Mouse (Mus musculus): ENCODE results near the gene Cxadr.
"Not testable (repeated sequence)": the region's sequence is repeated elsewhere in the genome, so short reads cannot be mapped to it uniquely, and the experiment has no call there.

Cxadr gene

GRCm38 (mm10) chr16:78364554-78364953 is 63.3 kb downstream of the Cxadr start:
- DNase-seq (ENCODE audit: low read depth), result not testable (repeated sequence)

GRCm38 (mm10) chr16:78371491-78372046 is 70.3 kb downstream of the Cxadr start:
- DNase-seq (ENCODE audit: low read depth), result peak; percentile 22

GRCm38 (mm10) chr16:78372786-78373185 is 71.5 kb downstream of the Cxadr start:
- no peak for DNase-seq (ENCODE audit: low read depth)

- DNase-seq (ENCODE audit: low read depth), result no peak
These were observed 72.5 kb downstream of the Cxadr start for GRCm38 (mm10) chr16:78373743-78374142.

GRCm38 (mm10) chr16:78375222-78375621 is 73.9 kb downstream of the Cxadr start:
- no peak for DNase-seq (ENCODE audit: low read depth)

GRCm38 (mm10) chr16:78375821-78376691 is 74.8 kb downstream of the Cxadr start:
- DNase-seq (ENCODE audit: low read depth), result peak; percentile 56

GRCm38 (mm10) chr16:78376745-78377570 is 75.7 kb downstream of the Cxadr start, which contains the start of gene Btg3:
Gene Btg3, minus strand, starts transcription at chr16:78377192.
- DNase-seq (ENCODE audit: low read depth), result peak; percentile 79

GRCm38 (mm10) chr16:78378493-78378892 is 77.2 kb downstream of the Cxadr start:
- DNase-seq (ENCODE audit: low read depth), result no peak

GRCm38 (mm10) chr16:78389122-78389521 is 87.8 kb downstream of the Cxadr start:
- no peak for DNase-seq (ENCODE audit: low read depth)

GRCm38 (mm10) chr16:78389986-78390385 is 88.7 kb downstream of the Cxadr start:
- no peak for DNase-seq (ENCODE audit: low read depth)

- no peak for DNase-seq (ENCODE audit: low read depth)
These were observed 90.1 kb downstream of the Cxadr start for GRCm38 (mm10) chr16:78391354-78391753.

GRCm38 (mm10) chr16:78398734-78399133 is 97.4 kb downstream of the Cxadr start:
- DNase-seq (ENCODE audit: low read depth), result no peak

- DNase-seq (ENCODE audit: low read depth), result no peak
These were observed 98.1 kb downstream of the Cxadr start for GRCm38 (mm10) chr16:78399423-78399822.

GRCm38 (mm10) chr16:78402316-78402715 is 101.0 kb downstream of the Cxadr start:
- DNase-seq (ENCODE audit: low read depth), result no peak

GRCm38 (mm10) chr16:78406657-78407056 is 105.4 kb downstream of the Cxadr start:
- DNase-seq (ENCODE audit: low read depth), result no peak

GRCm38 (mm10) chr16:78407855-78408254 is 106.6 kb downstream of the Cxadr start:
- DNase-seq (ENCODE audit: low read depth), result no peak

Data from c-Kit-positive CD71-positive TER-119-negative erythroid progenitor cells, embryonic 14.5 days (primary cell).